Mouse (Mus musculus) heart, postnatal 0 days (tissue): ENCODE results near the gene Slc26a1.

ENCODE experiments used
- CTCF ChIP-seq: IDR thresholded peaks from 2 replicates; pipeline ENCODE4 v1.5.1; 2016; ENCODE audit warnings: antibody characterized with exemption, control low read depth, low read depth
- EP300 ChIP-seq: IDR thresholded peaks from 2 replicates; pipeline ENCODE4 v1.6.1; 2016; ENCODE audit warnings: antibody characterized with exemption, low read depth

- TF ChIP-seq CTCF (no peak), EP300 (no peak)
Measured at GRCm38 (mm10) chr5:108665066-108665465, 10.3 kb downstream of the Slc26a1 start.
